In the genomic region with DNA sequence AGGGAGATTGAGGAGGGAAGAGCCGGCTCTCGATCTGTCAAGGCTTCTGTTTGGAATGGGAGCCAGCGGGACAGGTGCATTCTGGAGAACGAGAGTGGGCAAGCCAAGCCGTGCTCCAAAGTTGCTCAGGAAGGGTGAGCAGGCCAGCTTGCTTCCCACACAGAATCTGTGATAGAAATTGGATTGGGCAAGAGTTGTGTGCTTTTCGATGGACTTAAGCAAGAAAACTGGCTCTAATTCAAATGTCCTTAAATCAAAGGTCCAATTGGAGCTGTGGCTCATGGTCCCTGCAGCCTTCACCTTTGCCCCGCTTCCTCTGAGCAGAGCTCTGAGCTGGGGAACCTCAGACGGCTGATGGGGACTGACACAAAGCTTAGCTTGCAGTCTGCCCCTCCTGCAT, we compare ENCODE assay signal across 13 mouse cellular contexts. TPM values are rescaled to one million over a fixed set of nuclear protein-coding genes. Genes with fewer than 3 reads are reported as not detected.
DNase-seq lines count a peak whose midpoint lies in the region; ATAC-seq and TF ChIP-seq lines count a peak whose summit lies in the region.
"Had no signal": no experiment of that assay in that cellular context is flagged by ENCODE, and none has a peak within 500 bp of the region (broad histone marks: within the 10 kb centered on the region; RNA-seq: fewer than 3 reads in every experiment).

No protein-coding gene starts in this region.

- H3K9ac ChIP-seq in heart, adult 2 months (ENCODE audit: low read depth, low read length), result no peak overlapping the region
- H3K9ac ChIP-seq in liver, embryonic 12.5 days, result no peak overlapping the region
- H3K9ac ChIP-seq: embryonic facial prominence, embryonic 13.5 days; lung, embryonic 14.5 days had no signal

- intact Hi-C loops in heart, adult 2 months (cut with DNase I), result no loop called here

- no peak for TF ChIP-seq EP300 in heart, adult 2 months (IDR thresholded peaks at IDR 0.05; ENCODE audit: insufficient read depth, low read depth, low read length)

- no peaks in the 10 kb centered on the region for H3K79me2 ChIP-seq in heart, adult 2 months (replicated peaks; ENCODE audit: control insufficient read depth, insufficient read depth, low read length)

- no peak for TF ChIP-seq CTCF in heart, adult 2 months (IDR thresholded peaks at IDR 0.05)

- no peaks in the 10 kb centered on the region for H3K27me3 ChIP-seq in heart, adult 2 months (ENCODE audit: control insufficient read depth, insufficient read depth, low read length)
- H3K27me3 ChIP-seq in liver, embryonic 12.5 days (replicated peaks), result peaks cover 16% of the 10 kb centered on the region
- H3K27me3 ChIP-seq: embryonic facial prominence, embryonic 13.5 days had no signal

- peak; percentile 30 to 35 for DNase-seq in heart, adult 2 months
- DNase-seq in heart, postnatal 4 days, result no peak
- peak; percentile 91 for DNase-seq in adrenal gland, adult 2 months
- peak; percentile 99 for DNase-seq in gonadal fat pad, adult 2 months (ENCODE audit: low read depth)
- DNase-seq in spleen, adult 12 weeks (ENCODE audit: low spot score), result no peak
- no peak for DNase-seq in thymus, postnatal 36 days
- no peak for DNase-seq in right cerebral cortex, postnatal 36 days (ENCODE audit: low spot score in 2 of 2)
- DNase-seq: cerebellum, adult 11-12 months; right cerebral cortex, postnatal 25 days; thymus, postnatal 14 days had no signal

- H3K27ac ChIP-seq in heart, adult 2 months, result no peak overlapping the region
- H3K27ac ChIP-seq in liver, embryonic 12.5 days, result no peak overlapping the region
- H3K27ac ChIP-seq: embryonic facial prominence, embryonic 13.5 days had no signal

- peaks cover 3% of the 10 kb centered on the region for H3K4me1 ChIP-seq in heart, adult 2 months (ENCODE audit: control insufficient read depth, insufficient read depth, low read length)
- no peaks in the 10 kb centered on the region for H3K4me1 ChIP-seq in liver, embryonic 12.5 days

- ATAC-seq in liver, embryonic 12.5 days, result peak; percentile 64

- 58% methylated on average over 8 of the region's 8 CpGs for WGBS in heart, adult 2 months
- WGBS in liver, embryonic 12.5 days (ENCODE audit: insufficient replicate concordance), result 65% methylated on average over 8 of the region's 8 CpGs

- no peak for TF ChIP-seq POLR2A in heart, adult 2 months (IDR thresholded peaks at IDR 0.05; ENCODE audit: insufficient read depth, low read depth, low read length)

- H3K4me2 ChIP-seq in liver, embryonic 12.5 days, result no peak overlapping the region
- H3K4me2 ChIP-seq: embryonic facial prominence, embryonic 13.5 days; lung, embryonic 14.5 days had no signal

- no peak overlapping the region for H3K4me3 ChIP-seq in heart, adult 2 months
- H3K4me3 ChIP-seq in liver, embryonic 12.5 days, result no peak overlapping the region
- H3K4me3 ChIP-seq: embryonic facial prominence, embryonic 13.5 days had no signal

- no peaks in the 10 kb centered on the region for H3K9me3 ChIP-seq in liver, embryonic 12.5 days (replicated peaks)
- H3K9me3 ChIP-seq: embryonic facial prominence, embryonic 13.5 days had no signal

- no peaks in the 10 kb centered on the region for H3K36me3 ChIP-seq in heart, adult 2 months (ENCODE audit: control insufficient read depth, insufficient read depth, low read length)
- H3K36me3 ChIP-seq in liver, embryonic 12.5 days, result no peaks in the 10 kb centered on the region
- H3K36me3 ChIP-seq: embryonic facial prominence, embryonic 13.5 days had no signal

RNA-seq across cellular contexts. Expression of gene Mical3, which starts 12.6 kb away (rescaled TPM):
- total RNA-seq in heart, adult 2 months (2021), result 100 to 1,000 TPM; 114 to 127 TPM
- 52.1 and 69.0 TPM in 2 replicates for polyA plus RNA-seq in heart, adult 2 months (2012; rRNA removed)
- total RNA-seq in heart, postnatal 4 days (2021), result 100 to 1,000 TPM; 201 to 216 TPM
- 10 to 100 TPM; 34.0 to 44.3 TPM for total RNA-seq in adrenal gland, adult 2 months (2021)
- polyA plus RNA-seq in adrenal gland, adult 2 months (2012; rRNA removed), result 17.5 and 19.9 TPM in 2 replicates
- polyA plus RNA-seq in gonadal fat pad, adult 2 months (2012; rRNA removed), result 41.7 and 42.2 TPM in 2 replicates
- polyA plus RNA-seq in liver, embryonic 12.5 days (2016; fragmentation: Nextera tagmentation; extraction: Ambion mirVana), result 12.8 and 13.7 TPM in 2 replicates

RNA-seq across cellular contexts. Expression of gene Pex26, which starts 40.0 kb away (rescaled TPM):
- 1 to 10 TPM; 6.0 TPM for total RNA-seq in heart, adult 2 months (2021)
- 8.3 and 10.9 TPM in 2 replicates for polyA plus RNA-seq in heart, adult 2 months (2012; rRNA removed)
- 1 to 10 TPM; 6.4 to 8.0 TPM for total RNA-seq in heart, postnatal 4 days (2021)
- total RNA-seq in adrenal gland, adult 2 months (2021), result 10 to 100 TPM in 1 of 2 experiments, 1 to 10 TPM in 1; 9.1 to 11.2 TPM
- 19.2 and 24.0 TPM in 2 replicates for polyA plus RNA-seq in adrenal gland, adult 2 months (2012; rRNA removed)
- polyA plus RNA-seq in gonadal fat pad, adult 2 months (2012; rRNA removed), result 16.5 and 17.3 TPM in 2 replicates
- 5.3 and 5.5 TPM in 2 replicates for polyA plus RNA-seq in liver, embryonic 12.5 days (2016; fragmentation: Nextera tagmentation; extraction: Ambion mirVana)

Comparison
In these comparisons a context has a peak if more than half of its experiments do, and no peak if none do; other contexts are left out.
1. DNase-seq: peak in heart, adult 2 months (2 of 2), adrenal gland, adult 2 months (single experiment) and gonadal fat pad, adult 2 months (single experiment); none in heart, postnatal 4 days (single experiment), spleen, adult 12 weeks (single experiment), thymus, postnatal 36 days (0 of 2) and right cerebral cortex, postnatal 36 days (0 of 2).